Mouse (Mus musculus): ENCODE measurements at regions not wholly inside any gene's neighbourhood (a gene's known extent, or its start where the extent isn't known, plus 50 kb on each side); places are given as distances from the start of the nearest gene placed in this dataset.

DNA sequence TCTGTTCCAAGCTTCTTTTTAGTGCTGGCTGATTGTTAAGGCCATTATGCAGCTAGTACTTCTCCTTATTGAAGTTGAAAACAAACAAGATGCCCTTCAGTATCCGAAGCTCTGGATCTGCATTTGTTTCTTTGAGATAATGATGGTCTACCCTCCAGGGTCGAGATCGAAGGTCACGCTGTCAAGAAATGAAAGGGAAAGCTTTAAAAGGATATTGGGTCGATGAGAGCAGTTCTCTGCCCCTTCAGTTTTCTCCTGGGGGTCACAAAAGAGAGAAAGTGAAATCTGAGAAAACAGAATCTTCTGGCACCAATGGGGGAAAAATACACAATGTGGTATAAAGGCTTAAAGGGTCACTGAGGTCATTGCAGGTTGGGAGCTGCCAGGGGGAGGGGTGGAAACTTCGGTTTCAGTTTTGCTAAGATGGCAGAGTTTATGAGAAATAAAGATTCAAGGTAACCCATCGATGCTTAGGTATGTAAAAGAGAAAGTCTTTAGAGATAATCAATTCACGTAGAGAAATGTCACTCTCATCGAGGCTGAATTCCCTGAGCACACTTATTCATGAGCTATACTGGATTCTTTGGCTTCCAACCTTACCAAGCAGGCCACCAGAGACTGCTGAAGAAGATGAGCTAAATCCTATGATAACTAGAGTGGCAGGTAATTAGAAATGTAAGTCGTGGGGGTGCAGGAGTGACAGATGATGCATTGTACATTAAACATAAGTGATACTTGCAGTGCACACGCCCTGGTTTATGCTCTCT lies 64.4 kb upstream of the Hpf1 start:
- no peak for TF ChIP-seq GATA1 (IDR thresholded peaks at IDR 0.05; ENCODE audit: borderline replicate concordance, low read length)
- no peak for TF ChIP-seq FLI1 (IDR thresholded peaks at IDR 0.05; ENCODE audit: low read length)

Data from megakaryocyte, embryonic 14.5 days (primary cell).